Mouse (Mus musculus) neural tube, embryonic 10.5 days (tissue): ENCODE data around the gene Gdpd1.
"Not testable (repeated sequence)": the region's sequence is repeated elsewhere in the genome, so short reads cannot be mapped to it uniquely, and the experiment has no call there.

ENCODE experiments used
- DNase-seq: peaks from one replicate; pipeline ENCODE4 v3.0.0-alpha.2; 2017; ENCODE audit warnings: low spot score; ENCODE audit errors: extremely low spot score

The Gdpd1 gene

DNA sequence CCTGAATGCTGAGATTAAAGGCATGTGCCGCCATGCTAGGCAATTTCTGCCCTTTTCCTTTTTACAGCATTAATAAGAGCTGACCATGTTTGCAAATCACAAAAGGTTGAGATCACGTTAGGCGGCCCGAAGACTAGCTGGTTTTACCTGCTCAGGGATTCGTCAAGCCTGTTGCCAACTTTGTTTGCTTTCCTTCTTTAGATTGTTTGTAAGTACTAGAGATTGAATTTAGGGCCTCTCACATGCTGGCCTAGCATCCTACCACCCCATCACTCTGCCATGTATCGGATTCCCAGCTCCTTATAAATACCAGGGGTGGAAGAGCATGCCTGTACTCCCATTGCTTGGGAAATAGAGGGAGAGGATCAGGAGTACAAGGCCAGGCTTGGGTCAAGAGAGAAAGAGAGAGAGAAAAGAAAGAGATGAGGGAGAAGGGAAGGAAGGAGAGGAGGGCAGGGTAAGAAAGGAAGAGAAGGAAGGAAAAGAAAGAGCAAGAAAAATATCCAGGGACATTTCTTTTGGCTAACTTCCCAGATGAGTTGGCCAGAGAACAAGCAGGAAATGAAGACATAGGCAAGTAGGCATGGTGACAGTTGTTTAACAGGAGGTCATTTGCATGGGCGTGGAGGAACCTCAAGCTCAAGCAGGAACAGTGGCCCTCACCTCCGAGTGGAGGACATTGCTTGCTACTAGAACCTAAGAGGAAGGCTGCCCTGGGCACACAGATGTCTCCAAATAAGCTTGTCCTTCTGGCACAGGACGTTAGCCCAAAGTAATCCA, 47.6 kb downstream of the Gdpd1 start:
- DNase-seq: no peak

DNA sequence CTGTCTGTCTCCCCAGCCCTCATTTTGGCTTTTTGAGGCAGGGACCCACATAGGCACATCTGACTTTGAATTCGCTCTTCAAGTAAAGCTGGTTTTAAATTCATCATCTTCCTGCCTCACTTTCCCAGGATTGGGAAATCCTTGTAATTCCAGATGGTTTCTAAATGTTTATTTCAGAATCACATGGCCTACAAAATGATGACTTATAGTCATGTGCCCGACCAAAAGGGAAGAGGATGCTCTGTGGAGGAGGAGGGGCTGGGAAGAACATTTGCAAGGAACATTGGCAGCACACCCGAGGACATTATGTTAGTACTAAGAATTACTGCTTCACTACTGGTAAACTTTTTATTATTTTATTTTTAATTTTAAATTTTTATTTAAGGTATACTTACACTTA, 48.5 kb downstream of the Gdpd1 start:
- DNase-seq: no peak

DNA sequence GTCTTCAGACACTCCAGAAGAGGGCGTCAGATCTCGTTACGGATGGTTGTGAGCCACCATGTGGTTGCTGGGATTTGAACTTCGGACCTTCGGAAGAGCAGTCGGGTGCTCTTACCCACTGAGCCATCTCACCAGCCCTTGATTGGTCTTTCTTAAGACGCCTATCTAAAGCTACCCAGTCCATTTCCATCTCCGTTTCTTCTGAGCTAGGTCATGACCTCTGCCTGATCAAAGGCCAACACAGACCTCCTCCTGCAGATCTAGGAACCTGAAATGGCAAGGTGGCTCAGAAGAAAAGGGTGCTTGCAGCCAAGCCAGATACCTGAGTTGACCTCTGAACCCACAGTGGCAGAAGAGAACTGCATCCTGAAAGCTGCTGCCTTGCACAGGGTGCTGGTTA, 50.6 kb downstream of the Gdpd1 start:
- DNase-seq: not testable (repeated sequence)

DNA sequence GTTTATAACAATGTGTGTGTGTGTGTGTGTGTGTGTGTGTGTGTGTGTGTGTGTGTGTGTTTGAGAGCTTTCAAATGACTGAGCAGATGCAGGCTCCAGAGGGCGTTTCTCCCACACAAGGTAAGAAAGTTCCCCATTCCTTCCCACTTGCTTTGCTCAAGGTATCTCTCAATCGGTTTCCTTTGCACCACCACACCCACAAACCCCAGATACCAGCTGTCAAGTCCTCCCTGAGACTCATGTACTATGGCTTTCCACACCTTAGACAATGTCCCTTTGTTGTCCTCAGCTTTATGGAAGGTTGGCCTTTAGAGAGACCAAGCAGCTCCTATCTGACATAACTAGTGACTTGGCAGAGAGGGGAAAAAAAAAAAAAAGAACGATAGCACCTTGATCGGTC, 51.1 kb downstream of the Gdpd1 start:
- no peak for DNase-seq

DNA sequence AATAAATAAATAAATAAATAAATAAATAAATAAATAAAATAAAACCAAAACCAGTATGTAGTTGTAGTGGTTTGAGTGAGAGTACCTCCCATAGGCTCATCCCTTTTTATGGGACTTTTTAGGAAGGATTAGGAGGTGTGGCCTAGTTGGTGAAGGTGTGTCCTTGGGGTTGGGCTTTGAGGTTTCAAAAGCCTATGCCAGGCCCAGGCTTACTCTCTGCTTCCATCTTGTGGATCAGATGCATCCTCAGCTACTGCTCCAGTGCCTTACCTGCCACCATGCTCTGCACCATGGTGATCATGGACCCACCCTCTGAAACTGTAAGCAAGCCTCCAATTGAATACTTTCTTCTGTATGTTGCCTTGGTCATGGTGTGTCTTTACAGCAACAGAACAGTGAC, 52.3 kb downstream of the Gdpd1 start:
- DNase-seq: no peak

DNA sequence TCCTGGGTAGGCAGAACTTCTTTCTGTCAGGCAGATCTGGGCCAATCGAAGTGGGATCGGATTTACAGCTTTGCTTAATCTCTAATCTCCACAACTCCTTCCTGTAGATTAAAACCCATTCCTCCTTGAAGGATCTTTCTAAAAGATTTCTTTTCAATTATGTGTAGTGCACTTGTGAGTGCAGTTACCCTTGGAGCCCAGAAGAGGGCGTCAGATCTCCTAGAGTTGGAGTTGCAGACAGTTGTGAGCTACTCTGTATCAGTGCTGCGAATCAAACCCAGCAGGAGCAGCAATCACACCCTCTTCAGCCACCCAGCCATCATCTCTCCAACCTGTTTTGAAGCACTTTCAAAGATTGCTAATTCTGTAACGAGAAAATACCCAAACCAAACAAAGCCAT, 53.4 kb downstream of the Gdpd1 start:
- no peak for DNase-seq

DNA sequence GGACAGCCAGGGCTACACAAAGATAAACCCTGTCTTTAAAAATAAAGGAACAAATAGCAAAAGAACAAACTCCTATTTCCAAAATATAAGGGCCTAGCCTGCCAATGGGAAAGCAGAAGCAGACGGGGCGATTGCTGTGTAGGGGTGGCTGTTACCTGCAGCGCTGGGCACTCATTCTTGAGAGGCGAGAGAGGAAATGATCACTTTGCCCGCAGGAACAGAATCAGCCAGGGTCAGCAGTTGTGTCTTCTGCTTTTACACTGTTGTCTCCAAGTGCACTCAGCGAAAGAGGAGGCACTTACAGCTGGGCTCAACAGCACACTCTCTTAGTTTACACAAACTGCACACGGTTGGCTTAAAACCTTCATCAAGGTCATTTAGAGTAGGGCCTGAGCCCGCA, 54.4 kb downstream of the Gdpd1 start:
- no peak for DNase-seq

DNA sequence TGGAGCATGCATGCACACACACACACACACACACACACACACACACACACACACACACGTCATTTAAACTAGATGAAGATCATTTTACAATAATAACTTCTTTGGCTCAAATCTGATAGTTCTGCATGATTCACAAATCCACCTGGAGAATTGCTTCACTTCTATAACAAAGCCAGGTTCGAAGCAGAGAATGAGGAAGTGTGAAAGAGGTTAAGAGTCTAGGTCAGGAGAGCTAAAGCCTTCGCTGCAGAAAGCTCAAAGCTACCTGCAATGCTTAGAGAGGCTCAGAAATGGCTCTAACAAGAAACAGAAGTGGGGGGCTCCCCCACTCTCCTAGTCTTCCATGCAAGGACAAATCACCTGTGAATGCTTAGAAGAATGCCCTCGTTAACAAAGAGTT, 55.8 kb downstream of the Gdpd1 start:
- DNase-seq: no peak

DNA sequence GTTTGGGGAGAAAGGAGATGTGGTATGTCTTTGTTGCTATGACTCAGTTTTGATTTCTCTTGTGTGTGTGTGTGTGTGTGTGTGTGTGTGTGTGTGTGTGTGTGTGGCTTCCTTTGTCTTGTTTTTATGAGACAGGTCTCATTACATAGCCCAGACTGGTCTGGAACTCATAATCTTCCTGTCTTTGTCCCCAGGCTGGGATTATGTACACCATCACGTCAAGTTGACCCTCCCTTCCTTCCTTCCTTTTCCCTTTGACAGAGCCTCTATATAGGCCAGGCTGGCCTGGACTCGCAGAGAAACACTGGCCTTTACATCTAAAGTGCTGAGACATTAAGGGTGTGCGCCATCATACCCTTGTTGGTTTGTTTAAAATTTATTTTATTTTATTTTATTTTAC, 58.2 kb downstream of the Gdpd1 start:
- no peak for DNase-seq

DNA sequence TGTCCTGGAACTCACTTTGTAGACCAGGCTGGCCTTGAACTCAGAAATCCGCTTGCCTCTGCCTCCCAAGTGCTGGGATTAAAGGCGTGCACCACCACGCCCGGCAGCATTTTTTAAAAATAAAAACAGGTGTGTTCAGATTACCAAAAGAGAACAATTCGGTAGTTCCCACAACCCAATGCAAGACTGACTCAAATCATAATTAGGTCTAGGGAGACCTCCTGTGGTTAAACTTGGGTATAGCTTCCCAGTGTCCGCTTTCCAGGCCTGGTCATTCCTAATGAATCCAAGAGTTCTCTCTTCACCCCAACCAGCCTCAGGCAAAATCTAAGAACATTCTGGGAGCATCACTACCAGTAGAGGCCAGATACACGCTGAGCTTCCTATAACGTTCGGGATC, 63.4 kb downstream of the Gdpd1 start:
- DNase-seq: peak; percentile 52

DNA sequence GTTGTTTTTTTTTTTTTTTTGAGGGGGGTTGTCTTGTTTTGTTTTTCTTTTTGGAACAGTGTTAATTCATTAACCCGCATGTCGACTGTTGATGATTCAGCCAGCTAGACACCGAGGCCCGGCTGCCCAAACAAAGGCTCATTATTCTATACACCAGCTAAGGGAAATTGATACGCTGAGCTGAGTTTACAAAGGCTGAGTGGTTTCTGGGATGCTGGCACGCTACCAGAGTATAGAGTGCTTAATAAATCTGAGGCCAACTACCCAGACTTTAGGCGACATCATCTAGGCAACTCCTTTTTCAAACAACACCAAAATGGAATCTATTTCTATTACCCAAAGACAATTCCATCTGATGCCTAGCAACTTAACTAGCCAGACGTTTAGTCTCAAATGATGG, 66.5 kb downstream of the Gdpd1 start:
- no peak for DNase-seq

DNA sequence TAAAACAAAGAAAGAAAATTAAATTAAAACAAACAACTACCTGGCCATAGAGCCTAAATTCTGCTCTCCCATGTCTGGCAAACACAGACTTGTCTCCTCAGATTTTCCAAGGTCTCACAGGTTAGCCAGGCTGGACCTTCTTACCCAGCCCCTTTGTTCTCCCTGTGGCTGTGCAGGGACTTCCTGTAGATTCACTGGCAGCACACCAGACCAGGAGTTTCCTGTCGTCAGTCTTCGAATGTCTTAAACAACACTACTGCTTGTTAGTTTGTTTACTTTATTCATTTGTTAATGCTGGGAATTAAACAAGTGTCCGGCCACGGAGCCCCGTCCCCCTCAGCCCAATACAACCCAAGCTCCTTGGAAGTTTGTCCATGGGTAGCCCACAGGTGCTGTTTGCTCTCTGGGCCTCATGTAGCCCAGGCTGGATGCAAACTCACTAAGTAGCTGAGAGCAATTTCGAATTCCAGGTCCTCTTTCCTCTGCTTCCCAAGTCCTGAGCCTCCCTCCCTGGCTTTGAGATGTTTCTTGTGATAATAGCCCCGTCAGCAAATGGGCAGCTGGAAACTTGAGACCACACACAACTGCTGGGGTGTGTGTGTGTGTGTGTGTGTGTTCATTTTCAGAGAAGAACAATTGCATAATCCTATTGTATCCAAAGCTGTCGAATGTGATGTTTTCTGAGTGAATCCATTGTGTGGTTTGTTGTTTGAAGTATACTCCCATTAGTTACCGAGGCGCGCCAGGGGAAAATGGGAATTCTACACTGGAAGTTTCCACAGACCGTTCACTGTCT, 68.7 kb downstream of the Gdpd1 start:
- no peak for DNase-seq

DNA sequence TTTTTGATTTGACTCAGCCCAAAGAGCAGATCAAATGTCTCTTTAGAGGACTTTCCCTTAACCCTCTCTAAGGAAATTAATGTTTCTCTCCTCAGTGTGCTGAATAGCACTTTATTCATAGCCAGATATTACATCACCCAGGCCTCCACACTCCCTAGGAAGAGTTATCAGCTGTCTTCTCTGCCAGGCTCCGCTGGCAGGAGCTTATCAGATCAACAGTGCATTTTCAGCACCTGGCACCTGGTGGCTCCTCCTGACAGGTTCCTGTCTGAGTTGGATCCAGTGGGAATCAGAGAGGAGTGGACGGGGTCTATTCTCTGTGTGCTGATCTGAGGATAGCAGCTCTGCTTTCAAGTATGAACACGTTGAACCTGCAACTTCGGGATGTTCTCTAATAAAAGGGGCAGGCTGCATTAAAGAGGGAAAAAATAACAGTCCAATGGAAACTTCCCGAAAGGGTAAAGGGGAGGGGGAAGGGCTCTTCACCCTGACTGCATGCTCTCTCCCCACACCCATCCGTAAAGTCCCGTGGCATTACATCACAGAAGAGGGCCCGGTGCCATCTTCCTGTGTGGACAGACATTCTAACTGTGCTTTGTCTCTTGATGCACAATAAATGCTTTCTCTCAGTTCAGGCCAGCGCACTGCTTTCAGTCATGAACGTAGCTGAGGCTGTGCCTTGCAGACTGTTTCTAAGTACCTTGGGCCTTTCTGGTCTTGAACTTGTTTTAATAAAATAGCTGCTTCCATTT, 71.6 kb downstream of the Gdpd1 start:
- DNase-seq: no peak

DNA sequence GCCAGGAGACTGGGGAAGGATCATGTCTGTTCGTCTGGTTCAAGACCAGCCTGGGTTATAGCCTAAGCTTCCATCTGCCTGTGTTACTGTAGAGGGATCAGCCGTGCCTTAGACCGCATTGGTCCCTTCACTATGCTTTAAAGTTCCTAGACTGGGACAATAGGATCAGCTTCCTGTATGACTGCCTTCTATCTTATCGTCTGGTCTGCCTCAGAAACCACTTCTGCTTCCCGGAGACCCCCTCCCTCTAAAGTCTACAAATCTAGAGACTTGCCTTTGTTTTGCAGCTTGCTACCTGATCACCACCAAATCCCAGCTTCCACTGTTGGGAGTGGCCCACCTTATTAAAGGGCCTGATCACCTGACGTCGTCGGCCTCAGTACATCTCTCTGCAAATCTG, 72.6 kb downstream of the Gdpd1 start:
- no peak for DNase-seq

DNA sequence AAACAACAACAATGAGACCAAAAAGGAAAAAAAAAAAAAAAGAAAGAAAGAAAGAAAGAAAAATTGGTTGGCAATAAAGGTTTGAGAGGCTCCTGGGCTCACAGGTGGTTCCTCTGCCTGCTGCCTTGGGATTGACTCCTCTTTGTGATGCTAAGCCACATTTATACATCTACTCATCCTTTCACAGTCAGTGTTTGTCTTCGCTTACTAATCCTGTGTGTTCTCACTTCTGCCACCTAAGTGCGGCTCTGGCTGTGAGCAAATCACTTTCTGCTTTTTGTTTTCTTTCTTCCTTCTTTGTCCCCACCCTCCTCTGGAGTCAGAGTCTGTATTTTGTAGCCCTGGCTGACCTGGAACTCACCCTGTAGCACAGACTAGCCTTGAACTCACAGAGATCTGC, 77.6 kb downstream of the Gdpd1 start:
- DNase-seq: no peak

DNA sequence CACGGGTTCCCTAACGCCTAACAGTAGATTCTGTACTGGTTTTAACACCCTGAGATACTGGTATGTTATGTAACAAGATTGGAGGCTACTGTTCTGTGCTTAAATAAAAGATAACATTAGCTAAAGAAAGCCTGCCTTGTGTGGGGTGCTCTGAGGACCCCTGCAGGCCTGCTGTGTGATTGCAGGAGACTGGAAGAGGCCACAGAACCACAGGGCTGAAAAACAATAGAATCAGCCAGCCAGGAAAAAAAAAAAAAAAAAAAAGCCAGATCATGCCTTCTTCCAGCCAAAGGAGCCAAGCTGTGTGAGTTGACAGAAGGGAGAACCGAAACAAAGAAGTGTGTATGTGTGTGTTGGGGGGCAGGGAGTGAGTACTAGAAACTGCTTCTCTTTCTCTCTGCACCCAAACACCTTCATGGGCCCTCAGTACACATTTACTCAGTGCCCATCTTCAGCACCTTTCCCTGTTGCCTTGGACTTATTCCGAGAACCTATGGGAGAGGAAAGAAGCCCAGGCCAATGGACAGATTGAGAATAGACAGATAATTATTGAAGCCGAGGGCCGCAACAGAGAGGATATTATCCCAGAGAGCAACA, 78.1 kb downstream of the Gdpd1 start:
- DNase-seq: peak; percentile 44

DNA sequence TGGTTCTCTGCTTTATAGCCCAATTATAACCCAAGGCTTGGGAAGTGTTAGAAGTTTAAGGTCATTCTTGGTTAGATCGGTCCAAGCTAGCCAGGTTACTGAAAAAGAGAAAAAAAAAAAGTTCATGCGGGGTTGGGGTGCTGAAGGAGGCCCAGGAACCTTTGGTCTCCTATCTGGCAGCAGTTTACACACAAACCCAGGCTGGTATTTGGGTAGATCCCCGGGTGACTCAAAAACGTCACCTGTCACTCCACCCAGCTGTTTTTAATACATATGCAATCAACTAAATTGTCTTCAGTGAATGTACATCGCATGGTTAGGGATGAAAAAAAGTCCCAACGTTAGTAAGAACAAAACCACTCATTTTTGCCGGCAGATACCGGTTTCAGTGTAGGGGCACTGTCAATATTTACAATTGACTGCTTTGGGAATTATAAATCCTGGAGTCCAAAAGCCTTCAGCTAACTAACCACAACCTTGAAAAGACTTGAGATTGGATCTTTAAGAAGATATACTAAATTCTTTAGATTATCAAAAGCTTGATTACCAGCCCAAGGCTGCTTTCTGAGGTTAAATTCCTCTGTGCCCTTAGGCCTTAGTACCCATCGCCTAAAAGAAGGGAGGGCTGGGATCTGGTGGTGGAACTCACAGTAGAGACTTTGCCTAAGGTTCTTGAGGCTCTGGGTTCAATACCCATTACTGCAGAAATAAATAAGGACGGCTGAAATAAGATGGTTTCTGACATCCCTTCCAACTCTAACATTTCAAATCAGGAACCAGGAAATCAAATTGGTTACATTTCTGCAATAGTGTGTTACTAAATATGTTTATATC, 78.9 kb downstream of the Gdpd1 start:
- DNase-seq: no peak

DNA sequence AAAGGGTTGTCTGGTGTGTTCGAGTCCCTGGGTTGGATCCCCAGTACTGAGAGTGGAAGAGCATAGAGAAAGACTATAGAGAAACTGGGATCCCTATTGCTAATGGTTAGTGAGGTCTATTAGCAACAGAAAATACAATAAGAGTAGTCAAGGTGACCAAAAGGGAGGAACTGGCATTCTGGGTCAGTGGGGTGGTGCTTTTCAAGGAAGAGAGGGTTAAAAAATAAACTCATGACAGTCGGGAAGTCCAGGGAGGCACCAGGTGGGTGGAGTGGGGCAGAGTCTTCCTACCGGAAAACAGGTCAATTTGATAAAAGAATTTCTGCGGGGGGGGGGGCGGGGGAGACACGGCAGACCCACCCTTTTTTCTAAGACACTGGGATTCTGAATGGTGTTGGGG, 79.5 kb downstream of the Gdpd1 start:
- DNase-seq: no peak

DNA sequence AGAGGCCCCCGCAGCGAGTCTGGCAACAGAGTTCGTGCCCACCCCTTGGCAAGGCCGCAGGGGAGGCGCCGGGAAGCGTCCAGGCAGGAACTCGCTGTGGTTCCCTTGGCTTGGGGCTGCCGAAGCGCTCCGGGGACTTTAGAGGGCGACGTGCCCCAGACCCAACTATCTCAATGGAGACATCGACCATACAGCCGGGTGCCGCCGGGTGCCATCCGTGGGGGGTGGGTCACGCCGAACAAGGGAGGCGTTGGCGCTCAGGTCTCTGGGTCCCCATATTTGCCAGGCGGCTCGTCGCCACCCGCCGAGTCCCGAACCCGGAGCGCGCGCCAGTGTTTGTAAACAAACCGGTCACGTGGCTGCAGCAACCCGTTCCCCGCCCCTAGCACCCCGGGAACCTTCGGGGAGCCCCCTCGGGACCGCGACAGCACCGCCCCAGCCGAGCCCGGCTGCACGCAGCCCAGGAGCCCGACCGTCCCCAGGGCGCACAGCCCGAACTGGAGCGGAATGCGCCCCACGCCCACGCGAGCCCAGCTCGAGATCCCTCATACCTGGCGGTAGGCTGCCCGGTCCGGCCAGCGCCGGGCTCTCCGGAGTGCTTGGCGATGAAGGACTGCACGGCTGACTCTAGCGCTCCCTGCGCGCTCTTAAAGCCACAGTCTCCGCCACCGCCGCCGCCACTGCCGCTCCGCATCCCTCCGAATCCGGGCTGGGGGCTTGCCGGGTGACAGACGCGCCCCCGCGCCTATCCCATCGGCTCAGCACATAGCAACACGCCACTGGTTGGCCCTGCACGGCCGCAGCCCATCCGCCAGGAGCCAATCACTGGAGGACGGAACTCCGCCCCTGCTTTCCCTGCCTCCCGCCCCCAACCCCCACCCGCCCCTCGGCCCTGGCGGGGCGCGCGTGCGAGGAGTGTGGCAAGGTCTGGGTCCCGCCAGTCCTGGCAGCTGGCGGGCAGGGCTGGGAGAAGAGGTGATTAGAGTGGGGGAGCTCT, 80.5 kb downstream of the Gdpd1 start, which contains the start of gene Ypel2:
Gene Ypel2, minus strand, starts transcription at position 667 of the 997 bp plus-strand sequence.
- peak; percentile 95 for DNase-seq
